Mouse (Mus musculus) leukemia stem cell, adult 10-12 weeks (primary cell): ENCODE data around the gene Cblb. TPM values are rescaled to one million over a fixed set of nuclear protein-coding genes. Genes with fewer than 3 reads are reported as not detected.

ENCODE experiments used
- polyA plus RNA-seq: library from polyadenylated mRNA; stranded (reverse); fragments of >175 nt; gene quantifications from 2 replicates; pipeline ENCODE4 v1.2.3, GENCODE M21; 2012; ENCODE audit warnings: low replicate concordance

Gene Cblb
- 2.4 and 5.6 TPM in 2 replicates for polyA plus RNA-seq

DNA sequence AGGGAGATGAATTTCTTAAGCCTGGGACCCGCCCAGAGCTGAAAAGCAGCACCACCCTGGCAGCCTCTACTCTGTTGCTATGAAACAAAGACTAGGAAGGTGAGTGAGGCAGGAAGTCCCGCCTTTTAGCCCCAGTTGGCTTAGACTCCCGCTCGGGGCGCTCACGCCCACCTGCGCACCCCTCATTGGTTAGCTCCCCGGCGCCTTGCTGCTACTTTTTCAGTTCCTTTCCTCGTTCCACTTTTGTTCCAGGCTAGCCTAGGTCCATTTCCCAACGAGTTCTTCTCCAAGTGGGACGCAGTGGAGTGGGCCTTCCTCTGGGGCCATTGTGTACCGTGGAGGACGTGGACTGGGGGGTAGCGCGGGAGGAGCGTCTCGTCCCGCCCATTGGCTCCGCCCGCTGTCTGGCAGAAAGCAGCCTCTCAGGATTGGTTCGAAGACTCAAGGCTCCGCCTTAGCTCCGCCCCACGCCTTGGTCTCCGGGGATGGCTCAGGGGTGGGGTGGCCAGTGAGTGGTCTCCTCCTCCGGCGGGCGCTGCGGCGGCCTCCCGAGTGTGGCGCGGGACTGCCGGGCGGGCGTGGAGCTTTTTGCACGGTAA is at the start of gene Cblb:
Cblb (plus strand) TSS at position 135 of the 599 bp plus-strand sequence.

